Mouse (Mus musculus) C2C12 (cell line): ENCODE results near the gene 1700017B05Rik.

ENCODE experiments used
- CTCF ChIP-seq: IDR thresholded peaks from one replicate; pipeline ENCODE4 v1.5.1; 2011; ENCODE audit not compliant: control insufficient read depth, insufficient read depth, insufficient read length
- FOSL1 ChIP-seq: IDR thresholded peaks from one replicate; pipeline ENCODE4 v1.8.0; 2011; ENCODE audit warnings: mild to moderate bottlenecking, low read length; ENCODE audit not compliant: poor library complexity, insufficient read depth, severe bottlenecking
- MAX ChIP-seq: IDR thresholded peaks from one replicate; pipeline ENCODE4 v1.6.1; 2011; ENCODE audit warnings: mild to moderate bottlenecking, control low read depth
- USF1 ChIP-seq: IDR thresholded peaks from one replicate; pipeline ENCODE4 v1.6.1; 2011; ENCODE audit warnings: low read depth, mild to moderate bottlenecking, control low read depth, moderate library complexity

- TF ChIP-seq CTCF: no peak
- no peak for TF ChIP-seq USF1
- no peak for TF ChIP-seq MAX
- no peak for TF ChIP-seq FOSL1
Measured at GRCm38 (mm10) chr9:57233142-57233541, 29.3 kb downstream of the 1700017B05Rik start.
